Mouse (Mus musculus): ENCODE measurements around the gene Gm20388.

DNA sequence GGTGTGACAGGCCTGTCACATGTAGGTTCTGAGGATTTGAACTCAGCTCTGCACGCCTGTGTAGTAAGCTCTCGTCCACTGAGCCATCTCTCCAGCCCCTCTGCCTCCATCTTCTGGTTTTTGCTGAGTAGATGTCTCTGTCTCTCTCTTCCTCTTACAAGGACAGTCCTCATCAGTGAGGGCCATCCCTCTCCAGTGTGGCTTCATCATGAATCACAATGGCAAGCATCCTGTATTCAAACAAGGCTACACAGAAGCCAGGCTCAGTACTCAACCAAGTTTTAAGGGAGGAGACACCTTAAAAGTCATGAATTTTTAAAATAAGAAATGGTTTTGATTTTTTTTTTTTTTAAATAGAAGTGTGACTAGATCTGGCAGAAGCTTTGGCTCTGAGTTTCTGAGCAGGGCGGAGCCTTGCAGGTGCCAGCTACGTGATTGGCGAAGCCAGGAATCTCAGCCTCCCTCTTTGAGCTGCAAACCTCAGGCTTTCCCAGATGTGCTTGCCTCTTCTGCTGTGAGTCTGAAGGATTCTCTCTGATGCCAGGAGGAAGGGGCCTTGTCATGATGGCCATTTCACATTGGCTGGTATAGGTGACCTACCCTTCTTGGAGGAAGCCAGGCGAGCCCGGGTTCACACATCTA, 2206.2 kb downstream of the Gm20388 start:
- TF ChIP-seq CTCF (IDR thresholded peaks at IDR 0.05; ENCODE audit: low read depth) (no peak), EP300 (IDR thresholded peaks at IDR 0.05; ENCODE audit: low read depth) (no peak)

Measured in liver, embryonic 14.5 days (tissue).